Mouse (Mus musculus) forebrain, embryonic 11.5 days (tissue): Measurements from ENCODE around the gene Vtn. TPM values are rescaled to one million over a fixed set of nuclear protein-coding genes. Genes with fewer than 3 reads are reported as not detected.

Source experiments
- ATAC-seq: fragments of 200-750 bp; cut with Nextera tagmentation; replicated peaks from 2 replicates; pipeline ENCODE4 v1.8.0; 2017; ENCODE audit warnings: moderate TSS enrichment; ENCODE audit not compliant: low FRiP score
- DNase-seq: peaks from one replicate; pipeline ENCODE4 v3.0.0-alpha.2; 2017; ENCODE audit warnings: low spot score
- H3K27ac ChIP-seq: fragments of 300-500 bp; sonication (generic); 2 replicates; pipeline ENCODE4 v1.5.1; 2014; ENCODE audit warnings: low read depth, low read length
- H3K27me3 ChIP-seq: fragments of 300-500 bp; sonication (generic); 2 replicates; pipeline ENCODE4 v1.6.1; 2014; ENCODE audit warnings: mild to moderate bottlenecking, low read length, mixed read lengths; ENCODE audit not compliant: control insufficient read depth, insufficient read depth
- H3K36me3 ChIP-seq: fragments of 300-500 bp; sonication (generic); 2 replicates; pipeline ENCODE4 v1.6.1; 2014; ENCODE audit warnings: mild to moderate bottlenecking, low read length, moderate library complexity, mixed read lengths; ENCODE audit not compliant: control insufficient read depth, insufficient read depth
- H3K4me1 ChIP-seq: fragments of 300-500 bp; sonication (generic); replicated peaks from 2 replicates; pipeline ENCODE4 v1.6.1; 2014; ENCODE audit warnings: low read length, mixed read lengths; ENCODE audit not compliant: control insufficient read depth, insufficient read depth
- H3K4me2 ChIP-seq: fragments of 300-500 bp; sonication (generic); 2 replicates; pipeline ENCODE4 v1.6.1; 2014; ENCODE audit warnings: low read depth, mild to moderate bottlenecking, low read length, moderate library complexity, mixed read lengths; ENCODE audit not compliant: severe bottlenecking
- H3K4me3 ChIP-seq: fragments of 300-500 bp; sonication (generic); 2 replicates; pipeline ENCODE4 v1.5.1; 2014; ENCODE audit warnings: low read depth, low read length
- H3K9ac ChIP-seq: fragments of 300-500 bp; sonication (generic); 2 replicates; pipeline ENCODE4 v1.6.1; 2014; ENCODE audit warnings: low read length
- H3K9me3 ChIP-seq: fragments of 300-500 bp; sonication (generic); 2 replicates; pipeline ENCODE4 v1.6.1; 2016; ENCODE audit warnings: low read length, mixed read lengths; ENCODE audit not compliant: control insufficient read depth
- WGBS: fragments of 180-500 bp; shearing (Covaris S2); extraction: QIAGEN DNeasy Blood & Tissue Kit; methylation state at CpG from one replicate; pipeline ENCODE4 v1.1.7; 2014; 5-methylcytosine and 5-hydroxymethylcytosine counted together
- polyA plus RNA-seq: library from polyadenylated mRNA; unstranded; fragments of >200 nt; fragmentation: Nextera tagmentation; extraction: Ambion mirVana; gene quantifications from 2 replicates; pipeline ENCODE4 v1.2.1, GENCODE M21; 2014

Gene Vtn
- polyA plus RNA-seq, 1 experiment from 2014 or later, result 38.6 TPM

GRCm38 (mm10) chr11:78535376-78536079 is 36.6 kb downstream of the Vtn start:
- Histone ChIP-seq H3K27ac (peak overlapping the region; percentile 85), H3K9me3 (no peaks in the 10 kb centered on the region), H3K36me3 (no peaks in the 10 kb centered on the region; the same call in 1 of the 2 replicates), H3K4me3 (peak overlapping the region; percentile 76), H3K27me3 (no peaks in the 10 kb centered on the region), H3K4me2 (peak overlapping the region; percentile 51), H3K4me1 (peaks cover 4% of the 10 kb centered on the region), H3K9ac (peak overlapping the region; percentile 87)
- WGBS, result under 1% methylated on average over 23 of the region's 23 CpGs
- no peak for DNase-seq
- peak; percentile 10 for ATAC-seq

GRCm38 (mm10) chr11:78536080-78536689 is 37.3 kb downstream of the Vtn start, which contains the start of the genes Tnfaip1 and Ift20:
TSS of gene Tnfaip1 (minus strand) at chr11:78536332.
TSS of gene Ift20 (plus strand) at chr11:78536361.
- H3K4me3 ChIP-seq, result peak within 1 kb of the TSS; percentile 76
- under 1% methylated on average over 52 of the region's 52 CpGs for WGBS
- H3K9ac ChIP-seq, result peak within 1 kb of the TSS; percentile 87
- ATAC-seq (peak; percentile 97), DNase-seq (peak; percentile 98)
- peaks cover 4% of the 10 kb centered on the region for H3K4me1 ChIP-seq
- peak within 1 kb of the TSS; percentile 90 for H3K4me2 ChIP-seq
- no peaks in the 10 kb centered on the region for H3K27me3 ChIP-seq
- H3K9me3 ChIP-seq, result no peaks in the 10 kb centered on the region
- H3K36me3 ChIP-seq, result no peaks in the 10 kb centered on the region; the same call in 1 of the 2 replicates
- peak within 1 kb of the TSS; percentile 85 for H3K27ac ChIP-seq

GRCm38 (mm10) chr11:78536690-78537084 is 37.8 kb downstream of the Vtn start:
- Histone ChIP-seq H3K9ac (peak overlapping the region; percentile 78), H3K4me1 (peaks cover 4% of the 10 kb centered on the region), H3K4me2 (peak overlapping the region; percentile 90), H3K27me3 (no peaks in the 10 kb centered on the region), H3K27ac (peak overlapping the region; percentile 50; the same call in 1 of the 2 replicates), H3K4me3 (peak overlapping the region; percentile 76), H3K36me3 (no peaks in the 10 kb centered on the region; the same call in 1 of the 2 replicates), H3K9me3 (no peaks in the 10 kb centered on the region)
- ATAC-seq (0 out of 2 replicates have a peak, but pooled peaks have one; percentile 3), DNase-seq (no peak)
- 5% methylated on average over 14 of the region's 14 CpGs for WGBS

- H3K36me3 ChIP-seq, result no peaks in the 10 kb centered on the region
- no peaks in the 10 kb centered on the region for H3K27me3 ChIP-seq
- 82% methylated on average over 3 of the region's 3 CpGs for WGBS
- no peak overlapping the region for H3K4me2 ChIP-seq
- ATAC-seq (no peak), DNase-seq (no peak)
- no peak overlapping the region for H3K27ac ChIP-seq
- no peaks in the 10 kb centered on the region for H3K9me3 ChIP-seq
- no peak overlapping the region for H3K9ac ChIP-seq
- H3K4me3 ChIP-seq, result no peak overlapping the region
- peaks cover 4% of the 10 kb centered on the region for H3K4me1 ChIP-seq
Measured at GRCm38 (mm10) chr11:78540358-78540757, 41.5 kb downstream of the Vtn start.

GRCm38 (mm10) chr11:78544449-78545111 is 45.7 kb downstream of the Vtn start:
- DNase-seq (no peak), ATAC-seq (no peak)
- no peak overlapping the region for H3K9ac ChIP-seq
- no peaks in the 10 kb centered on the region for H3K36me3 ChIP-seq
- H3K27ac ChIP-seq, result no peak overlapping the region
- no peak overlapping the region for H3K4me2 ChIP-seq
- no peaks in the 10 kb centered on the region for H3K27me3 ChIP-seq
- no peak overlapping the region for H3K4me3 ChIP-seq
- WGBS, result 94% methylated on average over 7 of the region's 7 CpGs
- no peaks in the 10 kb centered on the region; the same call in 1 of the 2 replicates for H3K4me1 ChIP-seq
- no peaks in the 10 kb centered on the region for H3K9me3 ChIP-seq

GRCm38 (mm10) chr11:78545181-78545580 is 46.3 kb downstream of the Vtn start:
- Histone ChIP-seq H3K4me3 (no peak overlapping the region), H3K4me1 (no peaks in the 10 kb centered on the region; the same call in 1 of the 2 replicates), H3K36me3 (no peaks in the 10 kb centered on the region), H3K9ac (no peak overlapping the region), H3K27ac (no peak overlapping the region), H3K27me3 (no peaks in the 10 kb centered on the region), H3K9me3 (no peaks in the 10 kb centered on the region), H3K4me2 (no peak overlapping the region)
- no peak for DNase-seq
- WGBS, result 81% methylated on average over 8 of the region's 8 CpGs
- ATAC-seq, result no peak

GRCm38 (mm10) chr11:78547718-78548460 is 49.0 kb downstream of the Vtn start:
- Histone ChIP-seq H3K4me3 (no peak overlapping the region), H3K36me3 (no peaks in the 10 kb centered on the region), H3K4me2 (no peak overlapping the region), H3K27me3 (no peaks in the 10 kb centered on the region), H3K4me1 (peaks cover 3% of the 10 kb centered on the region; the same call in 1 of the 2 replicates), H3K27ac (no peak overlapping the region), H3K9ac (no peak overlapping the region; the same call in 1 of the 2 replicates), H3K9me3 (no peaks in the 10 kb centered on the region)
- DNase-seq (no peak), ATAC-seq (no peak)
- 84% methylated on average over 2 of the region's 2 CpGs for WGBS

GRCm38 (mm10) chr11:78549491-78549987 is 50.6 kb downstream of the Vtn start:
- Histone ChIP-seq H3K27ac (no peak overlapping the region), H3K36me3 (no peaks in the 10 kb centered on the region), H3K4me2 (peak overlapping the region; percentile 79), H3K27me3 (no peaks in the 10 kb centered on the region), H3K9ac (peak overlapping the region; percentile 82), H3K4me1 (peaks cover 3% of the 10 kb centered on the region; the same call in 1 of the 2 replicates), H3K4me3 (peak overlapping the region; percentile 53), H3K9me3 (no peaks in the 10 kb centered on the region)
- ATAC-seq (no peak), DNase-seq (no peak)
- 16% methylated on average over 5 of the region's 5 CpGs for WGBS
